Mouse (Mus musculus) midbrain, embryonic 16.5 days (tissue): ENCODE measurements around the gene Tert. TPM values are rescaled to one million over a fixed set of nuclear protein-coding genes. Genes with fewer than 3 reads are reported as not detected.

Experiments
- ATAC-seq: fragments of 200-750 bp; cut with Nextera tagmentation; 2 replicates; pipeline ENCODE4 v1.8.0; 2017; ENCODE audit warnings: moderate TSS enrichment
- H3K27ac ChIP-seq: fragments of 300-500 bp; sonication (generic); 2 replicates; pipeline ENCODE4 v1.5.1; 2014; ENCODE audit warnings: mild to moderate bottlenecking, low read length, mixed read lengths
- H3K27me3 ChIP-seq: fragments of 300-500 bp; sonication (generic); 2 replicates; pipeline ENCODE4 v1.6.1; 2014; ENCODE audit warnings: low read depth, low read length, mixed read lengths; ENCODE audit not compliant: control insufficient read depth, insufficient read depth
- H3K36me3 ChIP-seq: fragments of 300-500 bp; sonication (generic); 2 replicates; pipeline ENCODE4 v1.6.1; 2014; ENCODE audit warnings: mild to moderate bottlenecking, low read length, moderate library complexity, mixed read lengths; ENCODE audit not compliant: control insufficient read depth, insufficient read depth
- H3K4me1 ChIP-seq: fragments of 300-500 bp; sonication (generic); 2 replicates; pipeline ENCODE4 v1.6.1; 2014; ENCODE audit warnings: mild to moderate bottlenecking, low read length, mixed read lengths; ENCODE audit not compliant: control insufficient read depth, insufficient read depth
- H3K4me2 ChIP-seq: fragments of 300-500 bp; sonication (generic); 2 replicates; pipeline ENCODE4 v1.6.1; 2014; ENCODE audit warnings: mild to moderate bottlenecking, low read length, mixed read lengths
- H3K4me3 ChIP-seq: fragments of 300-500 bp; sonication (generic); 2 replicates; pipeline ENCODE4 v1.5.1; 2014; ENCODE audit warnings: low read depth, mild to moderate bottlenecking, low read length, moderate library complexity, mixed read lengths
- H3K9ac ChIP-seq: fragments of 300-500 bp; sonication (generic); 2 replicates; pipeline ENCODE4 v1.6.1; 2014; ENCODE audit warnings: low read depth, low read length, mixed read lengths
- H3K9me3 ChIP-seq: fragments of 300-500 bp; sonication (generic); replicated peaks from 2 replicates; pipeline ENCODE4 v1.6.1; 2014; ENCODE audit warnings: mild to moderate bottlenecking, low read length, mixed read lengths; ENCODE audit not compliant: control insufficient read depth, poor library complexity, severe bottlenecking
- WGBS: fragments of 180-500 bp; shearing (Covaris S2); extraction: QIAGEN DNeasy Blood & Tissue Kit; methylation state at CpG from one replicate; pipeline ENCODE4 v1.1.7; 2014; 5-methylcytosine and 5-hydroxymethylcytosine counted together
- polyA plus RNA-seq: library from polyadenylated mRNA; unstranded; fragments of >200 nt; fragmentation: Nextera tagmentation; extraction: Ambion mirVana; gene quantifications from 2 replicates; pipeline ENCODE4 v1.2.1, GENCODE M21; 2015

The Tert gene
- polyA plus RNA-seq, 1 experiment from 2014 or later: 6.2 TPM

GRCm38 (mm10) chr13:73653266-73653665, 26.6 kb downstream of the Tert start:
- no peak overlapping the region for H3K4me3 ChIP-seq
- WGBS: 82% methylated on average over 3 of the region's 3 CpGs
- H3K4me1 ChIP-seq: no peaks in the 10 kb centered on the region
- H3K36me3 ChIP-seq: peaks cover under 1% of the 10 kb centered on the region; the same call in 1 of the 2 replicates
- ATAC-seq: no peak
- H3K27ac ChIP-seq: no peak overlapping the region
- H3K27me3 ChIP-seq: no peaks in the 10 kb centered on the region
- no peaks in the 10 kb centered on the region for H3K9me3 ChIP-seq
- no peak overlapping the region for H3K9ac ChIP-seq
- H3K4me2 ChIP-seq: no peak overlapping the region

- Histone ChIP-seq H3K36me3 (no peaks in the 10 kb centered on the region), H3K4me3 (no peak overlapping the region), H3K4me2 (no peak overlapping the region), H3K9me3 (no peaks in the 10 kb centered on the region), H3K9ac (no peak overlapping the region), H3K27ac (no peak overlapping the region), H3K4me1 (no peaks in the 10 kb centered on the region), H3K27me3 (no peaks in the 10 kb centered on the region)
- no peak for ATAC-seq
- WGBS: 86% methylated on average over 3 of the region's 3 CpGs
These were observed 28.3 kb downstream of the Tert start for GRCm38 (mm10) chr13:73654976-73655375.

DNA sequence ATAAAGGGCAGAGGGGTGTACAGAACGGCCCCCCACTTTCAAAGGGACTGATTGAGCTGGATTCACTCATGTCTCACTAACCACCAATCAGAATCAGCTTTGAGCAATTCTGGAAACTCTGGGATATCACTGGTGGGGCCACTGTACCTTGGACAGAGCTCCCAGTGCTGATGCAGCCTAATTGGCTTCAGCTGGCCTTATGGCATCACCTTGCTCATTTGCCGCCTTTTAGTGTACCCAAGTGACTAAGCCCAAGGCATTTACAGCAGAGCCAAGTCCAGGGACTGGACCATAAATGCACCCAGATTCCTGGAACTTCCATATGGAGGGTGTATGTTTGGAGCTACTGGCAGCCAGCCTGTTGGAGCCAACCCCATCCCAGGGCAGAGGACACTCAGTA, 32.2 kb downstream of the Tert start:
- no peaks in the 10 kb centered on the region for H3K27me3 ChIP-seq
- no peaks in the 10 kb centered on the region for H3K9me3 ChIP-seq
- H3K4me2 ChIP-seq: no peak overlapping the region
- no peak overlapping the region for H3K4me3 ChIP-seq
- no peak for ATAC-seq
- H3K27ac ChIP-seq: no peak overlapping the region
- H3K9ac ChIP-seq: no peak overlapping the region
- H3K36me3 ChIP-seq: no peaks in the 10 kb centered on the region
- no peaks in the 10 kb centered on the region for H3K4me1 ChIP-seq
- WGBS: 46% methylated on average over 2 of the region's 2 CpGs

DNA sequence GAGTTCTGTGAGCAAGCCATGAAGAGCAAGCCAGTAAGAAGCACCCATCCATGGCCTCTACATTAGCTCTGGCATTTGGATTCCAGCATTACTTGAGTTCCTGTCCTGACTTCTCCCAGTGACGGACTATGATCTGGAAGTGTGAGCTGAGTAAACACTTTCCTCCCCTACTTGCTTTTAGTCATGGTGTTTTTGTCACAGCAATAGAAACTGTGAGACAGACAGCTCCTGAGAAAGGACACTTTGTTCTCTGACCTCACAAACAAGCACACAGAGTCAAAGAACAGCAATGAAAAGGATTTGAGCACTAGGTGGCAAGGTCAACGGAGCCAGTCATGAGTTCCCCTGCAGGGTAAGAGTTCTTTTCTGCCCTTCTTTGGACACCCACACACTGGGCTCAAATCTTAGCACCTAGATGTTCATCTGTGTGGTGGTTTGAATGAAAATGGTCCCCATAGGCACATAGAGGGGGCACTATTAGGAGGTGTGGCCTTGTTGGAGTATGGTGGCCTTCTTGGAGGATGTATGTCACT, 33.5 kb downstream of the Tert start:
- Histone ChIP-seq H3K36me3 (no peaks in the 10 kb centered on the region), H3K4me3 (no peak overlapping the region), H3K27ac (no peak overlapping the region), H3K4me1 (no peaks in the 10 kb centered on the region), H3K4me2 (no peak overlapping the region), H3K9me3 (no peaks in the 10 kb centered on the region), H3K9ac (no peak overlapping the region), H3K27me3 (no peaks in the 10 kb centered on the region)
- 72% methylated on average over 2 of the region's 2 CpGs for WGBS
- no peak for ATAC-seq

DNA sequence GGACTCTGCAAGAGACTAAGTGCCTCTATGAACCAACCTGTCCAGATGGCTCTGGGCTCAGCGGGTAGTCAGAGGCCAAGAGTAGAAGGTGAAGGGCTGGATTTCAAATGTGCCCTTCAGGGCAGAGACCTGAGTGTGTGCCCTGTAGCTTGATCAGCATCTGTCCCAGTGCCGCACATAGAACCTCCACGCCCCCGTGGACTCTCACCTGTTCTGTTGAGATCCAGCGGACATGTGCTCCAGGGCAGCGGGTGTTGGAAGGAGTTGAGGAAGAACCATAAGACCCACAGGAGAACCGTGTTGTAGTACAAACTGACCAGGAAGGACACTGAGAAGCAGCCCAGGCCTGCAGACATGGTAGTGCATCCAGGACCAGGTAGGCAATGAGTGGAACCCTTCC, 48.5 kb downstream of the Tert start:
- Histone ChIP-seq H3K27ac (no peak overlapping the region), H3K4me3 (no peak overlapping the region), H3K4me1 (no peaks in the 10 kb centered on the region), H3K9me3 (no peaks in the 10 kb centered on the region), H3K4me2 (no peak overlapping the region), H3K27me3 (no peaks in the 10 kb centered on the region), H3K36me3 (no peaks in the 10 kb centered on the region), H3K9ac (no peak overlapping the region)
- WGBS: 94% methylated on average over 7 of the region's 7 CpGs
- no peak for ATAC-seq

DNA sequence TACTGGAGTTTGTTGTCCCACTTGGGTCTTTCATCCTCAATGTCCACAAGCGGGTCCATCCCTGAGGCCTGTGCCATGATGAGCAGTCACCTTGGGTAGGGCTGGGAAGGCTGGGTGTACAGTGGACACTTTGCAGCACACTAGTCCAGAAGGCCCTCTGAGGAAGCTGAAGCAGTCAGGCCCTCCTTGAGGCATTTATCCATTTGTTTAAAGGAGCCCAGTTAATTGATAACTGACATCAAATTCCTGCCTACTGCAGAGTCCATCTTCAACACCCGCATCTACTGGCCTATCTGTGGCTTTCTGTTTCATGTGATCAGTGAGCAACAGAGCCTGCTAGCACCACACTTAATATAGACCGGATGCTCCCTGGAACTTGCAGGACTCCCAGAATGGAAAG, 51.1 kb downstream of the Tert start, which contains the start of gene Slc6a18:
TSS of gene Slc6a18 (minus strand) at position 171 of the 400 bp plus-strand sequence.
- H3K4me3 ChIP-seq: no peak within 1 kb of the TSS
- WGBS: 85% methylated on average over 3 of the region's 3 CpGs
- no peaks in the 10 kb centered on the region for H3K9me3 ChIP-seq
- no peak within 1 kb of the TSS for H3K4me2 ChIP-seq
- ATAC-seq: no peak
- no peaks in the 10 kb centered on the region for H3K27me3 ChIP-seq
- no peaks in the 10 kb centered on the region for H3K36me3 ChIP-seq
- H3K4me1 ChIP-seq: no peaks in the 10 kb centered on the region
- H3K27ac ChIP-seq: no peak within 1 kb of the TSS
- H3K9ac ChIP-seq: no peak within 1 kb of the TSS

GRCm38 (mm10) chr13:73679311-73679710, 52.6 kb downstream of the Tert start:
- Histone ChIP-seq H3K9me3 (no peaks in the 10 kb centered on the region), H3K9ac (no peak overlapping the region), H3K4me2 (no peak overlapping the region), H3K4me1 (no peaks in the 10 kb centered on the region), H3K27me3 (no peaks in the 10 kb centered on the region), H3K27ac (no peak overlapping the region), H3K36me3 (no peaks in the 10 kb centered on the region), H3K4me3 (no peak overlapping the region)
- no peak for ATAC-seq
- 58% methylated on average over 2 of the region's 2 CpGs for WGBS

- Histone ChIP-seq H3K4me2 (no peak overlapping the region), H3K9me3 (no peaks in the 10 kb centered on the region), H3K4me3 (no peak overlapping the region), H3K4me1 (no peaks in the 10 kb centered on the region), H3K27ac (no peak overlapping the region), H3K36me3 (no peaks in the 10 kb centered on the region), H3K9ac (no peak overlapping the region), H3K27me3 (no peaks in the 10 kb centered on the region)
- no peak for ATAC-seq
- 29% methylated on average over 1 of the region's 1 CpGs for WGBS
These were observed 53.7 kb downstream of the Tert start for GRCm38 (mm10) chr13:73680394-73680793.

GRCm38 (mm10) chr13:73682226-73682625, 55.5 kb downstream of the Tert start:
- no peaks in the 10 kb centered on the region for H3K9me3 ChIP-seq
- WGBS: 86% methylated on average over 2 of the region's 2 CpGs
- no peaks in the 10 kb centered on the region for H3K4me1 ChIP-seq
- no peak overlapping the region for H3K4me2 ChIP-seq
- H3K36me3 ChIP-seq: no peaks in the 10 kb centered on the region
- H3K9ac ChIP-seq: no peak overlapping the region
- H3K4me3 ChIP-seq: no peak overlapping the region
- H3K27me3 ChIP-seq: no peaks in the 10 kb centered on the region
- no peak overlapping the region for H3K27ac ChIP-seq
- no peak for ATAC-seq
